Mouse (Mus musculus): ENCODE data around the gene Hist1h4h.
"Not testable (repeated sequence)": the region's sequence is repeated elsewhere in the genome, so short reads cannot be mapped to it uniquely, and the experiment has no call there.

Hist1h4h gene

GRCm38 (mm10) chr13:23534368-23535131 lies 3.7 kb downstream of the Hist1h4h start:
- DNase-seq (ENCODE audit: low spot score in 2 of 2), result peak; percentile 57 to 76

- DNase-seq (ENCODE audit: low spot score in 2 of 2), result peak; percentile 89 to 93
Measured at GRCm38 (mm10) chr13:23535137-23536075, 4.6 kb downstream of the Hist1h4h start, which contains the start of gene Hist1h3g. TSS of gene Hist1h3g (plus strand) at chr13:23535422.

GRCm38 (mm10) chr13:23536076-23536822 lies 5.4 kb downstream of the Hist1h4h start:
- peak in 1 of 2 experiments; percentile 17 for DNase-seq (ENCODE audit: low spot score in 2 of 2)

- DNase-seq (ENCODE audit: low spot score in 2 of 2), result no peak
Measured at GRCm38 (mm10) chr13:23537006-23537710, 6.3 kb downstream of the Hist1h4h start.

DNA sequence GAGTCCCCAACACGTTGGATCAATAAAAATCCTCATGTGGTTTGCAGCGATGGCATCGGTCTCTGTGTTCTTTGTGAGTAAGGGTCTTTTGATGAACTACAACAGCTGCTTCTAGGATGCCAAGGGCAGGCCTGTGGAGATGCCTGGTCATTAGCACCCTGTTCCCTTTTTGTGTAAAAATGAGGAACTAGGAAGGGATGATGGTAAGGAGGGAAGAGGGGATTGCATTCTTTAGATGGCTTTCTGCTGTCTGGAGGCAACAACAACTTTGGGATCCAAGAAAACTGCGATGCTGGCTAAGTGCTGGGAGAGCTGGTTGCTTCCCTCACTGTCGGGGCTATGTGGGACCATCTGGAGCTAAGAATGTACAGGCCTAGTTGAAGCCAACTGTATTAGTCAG lies 7.4 kb downstream of the Hist1h4h start:
- DNase-seq (ENCODE audit: low spot score in 2 of 2), result no peak

GRCm38 (mm10) chr13:23539821-23540220 lies 9.0 kb downstream of the Hist1h4h start:
- not testable (repeated sequence) for DNase-seq (ENCODE audit: low spot score in 2 of 2)

DNA sequence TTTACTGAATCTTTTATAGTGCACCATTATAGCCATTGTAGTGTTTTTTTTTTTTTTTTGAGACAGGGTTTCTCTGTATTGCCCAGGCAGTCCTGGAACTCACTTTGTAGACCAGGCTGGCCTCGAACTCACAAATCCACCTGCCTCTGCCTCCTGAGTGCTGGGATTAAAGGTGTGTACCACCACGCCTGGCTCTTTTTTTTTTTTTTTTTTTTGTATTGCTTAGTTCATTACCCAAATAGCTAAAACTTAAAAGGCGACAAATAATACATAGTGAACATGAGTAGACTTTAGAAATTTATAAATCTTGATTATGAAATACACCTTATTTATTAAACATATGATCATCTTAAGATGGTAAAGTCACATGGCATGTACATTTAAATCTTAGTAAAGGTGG lies 10.6 kb downstream of the Hist1h4h start:
- no peak for DNase-seq (ENCODE audit: low spot score in 2 of 2)

GRCm38 (mm10) chr13:23542225-23542980 lies 11.6 kb downstream of the Hist1h4h start:
- DNase-seq (ENCODE audit: low spot score in 2 of 2), result peak; percentile 31 to 66

DNA sequence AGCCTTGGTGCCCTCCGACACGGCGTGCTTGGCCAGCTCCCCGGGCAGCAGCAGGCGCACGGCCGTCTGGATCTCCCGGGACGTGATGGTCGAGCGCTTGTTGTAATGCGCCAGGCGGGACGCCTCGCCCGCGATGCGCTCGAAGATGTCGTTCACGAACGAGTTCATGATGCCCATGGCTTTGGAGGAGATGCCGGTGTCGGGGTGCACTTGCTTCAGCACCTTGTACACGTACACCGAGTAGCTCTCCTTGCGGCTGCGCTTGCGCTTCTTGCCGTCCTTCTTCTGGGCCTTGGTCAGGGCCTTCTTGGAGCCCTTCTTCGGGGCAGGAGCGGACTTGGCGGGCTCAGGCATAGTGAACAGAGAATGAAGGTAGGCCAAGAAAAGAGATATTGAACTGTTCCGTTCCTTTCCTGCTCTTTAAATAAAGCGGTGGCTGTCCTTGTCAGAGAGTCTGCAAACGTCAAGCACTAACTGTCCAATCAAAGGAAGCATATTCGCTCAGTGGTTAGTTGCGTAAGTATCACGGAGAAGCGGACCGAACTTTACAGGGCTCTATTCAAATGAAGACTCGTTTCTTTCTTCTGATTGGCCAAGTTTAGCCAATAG lies 12.3 kb downstream of the Hist1h4h start, which contains the start of gene Hist1h2bh:
Hist1h2bh (minus strand) TSS at position 394 of the 609 bp plus-strand sequence.
- DNase-seq (ENCODE audit: low spot score in 2 of 2), result peak; percentile 81 to 90

DNA sequence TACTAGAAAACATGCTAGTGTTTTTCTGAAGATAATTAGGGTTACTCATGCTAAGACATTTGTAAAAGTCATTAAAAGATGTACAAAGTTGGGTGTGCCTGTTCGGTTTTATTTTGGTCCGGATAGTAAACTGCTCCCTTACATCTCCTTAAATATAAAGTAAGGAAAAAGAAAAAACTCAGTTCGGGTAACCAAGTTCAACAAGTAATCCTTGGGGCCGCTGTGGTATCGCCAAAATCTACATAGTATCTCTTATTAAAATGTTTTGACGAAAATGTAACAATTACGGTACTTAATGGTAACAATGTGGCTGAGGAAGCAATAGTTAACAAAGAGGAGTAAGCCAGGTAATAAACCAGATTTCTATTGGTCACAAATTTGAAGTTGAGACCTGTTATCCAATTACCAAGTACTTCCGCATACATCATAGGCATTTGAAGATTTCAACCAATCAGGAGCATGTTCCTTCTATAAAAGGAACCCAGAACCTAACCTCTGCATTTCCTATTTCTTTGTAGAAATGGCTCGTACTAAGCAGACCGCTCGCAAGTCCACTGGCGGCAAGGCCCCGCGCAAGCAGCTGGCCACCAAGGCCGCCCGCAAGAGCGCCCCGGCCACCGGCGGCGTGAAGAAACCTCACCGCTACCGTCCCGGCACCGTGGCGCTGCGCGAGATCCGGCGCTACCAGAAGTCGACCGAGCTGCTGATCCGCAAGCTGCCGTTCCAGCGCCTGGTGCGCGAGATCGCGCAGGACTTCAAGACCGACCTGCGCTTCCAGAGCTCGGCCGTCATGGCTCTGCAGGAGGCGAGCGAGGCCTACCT lies 13.3 kb downstream of the Hist1h4h start, which contains the start of gene Hist1h3f:
Hist1h3f (plus strand) TSS at position 88 of the 822 bp plus-strand sequence.
- DNase-seq (ENCODE audit: low spot score in 2 of 2), result peak; percentile 85 to 93

GRCm38 (mm10) chr13:23544787-23545120 lies 13.9 kb downstream of the Hist1h4h start:
- DNase-seq (ENCODE audit: low spot score in 2 of 2), result peak; percentile 24 to 70

DNA sequence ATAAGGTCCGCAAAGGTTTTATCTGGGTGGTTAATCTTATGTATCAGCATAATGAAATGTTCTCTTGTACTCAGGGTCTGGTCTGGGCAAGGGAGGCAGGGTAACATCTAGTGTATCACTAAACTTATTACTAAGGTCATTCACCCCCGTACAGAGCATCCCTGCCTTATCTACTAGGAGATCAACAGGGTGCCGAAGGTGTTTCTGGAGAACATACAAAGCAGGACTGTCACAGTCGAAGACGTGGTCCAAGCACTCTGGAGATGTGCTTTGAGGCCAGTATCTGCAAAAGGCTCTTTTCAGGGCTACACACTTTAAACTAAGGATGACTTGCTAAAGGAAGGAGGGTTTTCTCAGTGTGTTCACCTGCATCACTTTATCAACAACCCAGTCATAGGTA lies 15.8 kb downstream of the Hist1h4h start:
- no peak for DNase-seq (ENCODE audit: low spot score in 2 of 2)

DNA sequence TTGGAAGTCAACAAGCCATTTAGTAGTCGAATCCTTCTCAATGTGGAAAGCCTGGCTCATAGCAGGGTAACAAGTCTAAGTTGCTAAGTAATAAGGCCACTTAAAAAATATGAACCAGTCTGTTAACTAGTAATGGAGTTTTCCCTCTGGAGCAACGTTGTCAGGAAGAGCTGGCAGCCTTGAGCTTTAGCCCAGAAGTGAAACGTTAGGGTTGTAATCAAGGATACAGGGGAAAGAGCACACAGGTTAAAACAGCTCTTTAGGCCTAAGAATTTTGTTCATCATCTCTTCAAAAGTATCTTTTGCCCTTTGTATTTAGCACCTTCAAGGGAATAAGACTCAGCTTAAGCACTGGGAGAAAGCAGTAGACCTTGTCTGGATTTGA lies 19.9 kb downstream of the Hist1h4h start:
- DNase-seq (ENCODE audit: low spot score in 2 of 2), result peak; percentile 34 to 63

- DNase-seq (ENCODE audit: low spot score in 2 of 2), result peak; percentile 92 to 95
Measured at GRCm38 (mm10) chr13:23551146-23551834, 20.4 kb downstream of the Hist1h4h start, which contains the start of gene Hist1h4f. TSS of gene Hist1h4f (minus strand) at chr13:23551648.

DNA sequence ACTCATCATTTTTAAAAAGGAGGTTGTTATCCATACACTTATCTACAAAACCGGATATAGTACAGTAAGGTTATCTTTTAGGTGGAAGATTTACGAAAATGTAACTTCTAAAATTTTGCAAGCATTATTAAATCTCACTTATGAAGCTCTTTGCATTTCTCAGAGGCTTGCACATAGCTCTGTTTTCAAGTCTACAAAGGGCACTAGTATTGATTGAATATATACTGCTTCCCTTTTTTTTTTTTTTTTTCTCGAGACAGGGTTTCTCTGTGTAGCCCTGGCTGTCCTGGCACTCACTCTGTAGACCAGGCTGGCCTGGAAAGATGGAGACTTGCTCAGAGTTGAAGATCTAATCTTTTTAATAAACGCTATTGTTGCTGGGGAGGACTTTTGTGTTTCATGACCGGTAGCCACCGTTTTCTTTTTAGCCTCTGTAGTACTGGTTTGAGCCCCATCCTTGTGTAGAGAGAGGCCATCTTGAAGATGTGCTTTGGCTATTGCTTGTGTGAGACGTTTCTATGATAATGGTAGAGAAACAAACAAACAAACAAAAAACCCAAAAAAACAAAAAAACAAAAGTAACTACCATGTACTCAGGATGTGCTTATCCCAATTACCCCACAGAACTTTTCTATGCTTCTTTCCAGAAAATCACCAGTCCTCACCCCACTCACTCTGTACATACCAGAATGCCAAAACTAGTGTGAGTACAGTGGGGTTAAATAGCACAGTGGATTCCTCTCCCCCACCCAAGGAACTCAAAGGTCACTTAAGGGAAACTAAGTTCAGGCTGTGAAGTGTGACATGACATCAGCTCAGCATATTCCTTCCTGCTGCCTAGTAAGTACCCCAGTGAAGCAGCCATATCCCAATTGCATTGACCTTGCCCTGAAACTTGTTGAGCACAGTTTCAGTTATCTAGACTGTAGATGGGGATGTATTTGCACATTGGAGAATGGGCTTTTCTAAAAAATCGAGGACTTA lies 21.4 kb downstream of the Hist1h4h start:
- peak; percentile 16 to 65 for DNase-seq (ENCODE audit: low spot score in 2 of 2)

DNA sequence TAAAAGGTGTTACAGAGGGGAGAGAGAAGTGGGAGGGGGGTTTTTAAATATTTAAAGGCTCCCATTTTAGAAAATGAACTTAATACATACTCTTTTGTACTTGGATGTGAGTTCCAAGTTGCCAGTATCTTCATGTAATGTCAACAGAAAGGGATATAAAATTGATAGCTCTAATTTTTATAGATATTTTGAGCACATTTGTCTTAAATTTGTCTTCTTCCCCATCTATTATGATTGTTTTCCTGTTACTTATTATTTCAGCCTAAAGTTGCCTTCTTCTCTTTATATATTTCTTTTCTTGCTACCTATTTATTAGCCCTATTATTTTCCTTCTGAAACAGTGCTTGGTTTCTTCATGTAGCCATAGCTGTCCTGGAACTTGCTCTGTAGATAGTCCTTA lies 22.1 kb downstream of the Hist1h4h start, which contains the start of gene Hist1h1d:
Hist1h1d (plus strand) TSS at position 301 of the 400 bp plus-strand sequence.
- DNase-seq (ENCODE audit: low spot score in 2 of 2), result no peak

DNA sequence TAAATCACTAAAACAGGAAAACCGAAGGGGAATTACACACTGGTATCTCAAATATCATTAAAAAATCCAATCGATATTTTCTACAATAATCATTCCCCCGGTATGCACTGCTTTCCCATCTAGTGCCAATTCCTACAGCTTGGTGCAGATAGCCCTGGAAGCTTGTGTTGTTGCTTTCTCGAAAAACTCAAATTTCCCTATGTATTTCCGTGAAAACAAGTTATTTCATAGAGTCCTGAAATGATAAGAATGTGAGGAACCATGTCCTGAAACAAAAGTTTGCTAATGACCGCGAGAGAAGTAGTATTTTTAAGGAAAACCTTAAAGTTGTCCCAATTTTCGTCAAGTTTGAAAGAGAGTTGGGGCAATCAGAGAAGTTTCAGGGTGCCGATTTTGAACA lies 23.5 kb downstream of the Hist1h4h start:
- DNase-seq (ENCODE audit: low spot score in 2 of 2), result peak in 1 of 2 experiments; percentile 50

Data from spleen, postnatal 4 days (tissue).